Mouse (Mus musculus) adrenal gland, adult 8-10 months (tissue): ENCODE measurements around the gene Akap13. TPM values are rescaled to one million over a fixed set of nuclear protein-coding genes. Genes with fewer than 3 reads are reported as not detected.

Experiments
- DNase-seq: peaks from one replicate; pipeline ENCODE4 v3.0.0; 2022
- microRNA-seq, 2 experiments: library from miRNA; unstranded; fragments of <30 nt; microRNA quantifications; one replicate each; pipeline ENCODE4 v1.2.0; 2022
- total RNA-seq, 4 experiments: library from RNA; stranded (reverse); gene quantifications; 2 replicates each; pipeline ENCODE4 v1.2.4; 2022

Gene Akap13
- total RNA-seq, 4 experiments from 2014 or later = 52.8 to 141 (median 95.6) TPM

GRCm38 (mm10) chr7:75801621-75802358 is 346.5 kb downstream of the Akap13 start:
- no peak for DNase-seq

GRCm38 (mm10) chr7:75802887-75803286 is 347.6 kb downstream of the Akap13 start:
- no peak for DNase-seq

Small RNAs within 50 kb of the gene (microRNA-seq; reads per million reads assigned to microRNA genes)
- 0 reads per million in 2 experiments for gene Gm23251

Other genes starting within 250 kb of the Akap13 start
- gene Sv2b, start 146.3 kb upstream of the Akap13 start, total RNA-seq = under 1 TPM; 0.29 to 0.46 (median 0.40) TPM